Mouse (Mus musculus): ENCODE data around the gene Parp12. TPM values are rescaled to one million over a fixed set of nuclear protein-coding genes. Genes with fewer than 3 reads are reported as not detected.

Gene Parp12
- total RNA-seq (2014; rRNA removed) (6.4 and 8.1 TPM in 2 replicates), polyA plus RNA-seq (2015; fragmentation: Nextera tagmentation; extraction: Ambion mirVana) (2.9 and 3.6 TPM in 2 replicates)

DNA sequence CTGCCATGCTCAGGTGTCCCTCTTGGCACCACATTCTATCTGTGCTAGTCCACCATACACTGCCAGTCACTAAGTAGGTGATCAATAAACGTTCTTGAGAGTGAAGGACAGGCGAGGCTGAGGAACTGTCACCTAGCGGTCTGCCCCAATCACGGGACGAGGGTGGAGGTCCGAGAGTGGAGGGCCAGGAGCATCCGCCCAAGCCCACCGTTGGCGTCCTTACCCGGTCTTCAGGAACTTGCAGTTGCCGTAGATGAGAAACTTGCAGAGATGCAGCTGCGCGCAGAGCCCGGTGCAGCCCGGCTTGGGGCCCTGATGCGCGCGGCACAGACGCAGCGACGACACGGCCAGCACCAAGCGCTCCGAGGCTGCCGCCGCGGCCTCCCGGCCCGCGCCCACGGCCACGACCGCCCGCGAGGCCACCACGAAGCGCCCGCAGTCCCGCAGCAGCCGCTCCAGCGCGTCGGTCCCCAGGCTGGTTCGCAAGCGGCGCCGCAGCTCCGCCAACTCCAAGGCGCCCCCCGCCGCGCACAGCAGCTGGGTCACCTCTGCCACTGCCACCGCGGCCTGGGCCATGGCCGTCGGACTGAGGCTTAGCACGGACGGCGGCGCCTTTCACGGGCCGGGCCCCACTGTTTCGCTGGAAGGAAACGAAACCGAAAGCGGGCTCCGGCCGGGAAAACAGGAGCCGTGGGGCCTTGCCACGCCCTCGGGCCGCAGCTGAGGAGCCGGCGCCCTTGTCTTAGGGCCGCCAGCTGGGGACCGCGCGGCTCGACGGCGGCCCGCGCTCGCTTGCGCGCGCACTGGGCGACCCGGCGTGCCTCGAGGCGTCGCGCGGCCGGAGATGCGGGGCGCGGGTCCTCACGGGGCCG lies at the start of gene Parp12:
TSS of gene Parp12 (minus strand) at position 766 of the 872 bp plus-strand sequence.
- Histone ChIP-seq H3K4me1 (ENCODE audit: insufficient read depth) (no peaks in the 10 kb centered on the region), H3K27me3 (ENCODE audit: insufficient read depth, low read length) (peaks cover 31% of the 10 kb centered on the region), H3K9ac (peak within 1 kb of the TSS; percentile 62), H3K9me3 (ENCODE audit: low read length) (no peaks in the 10 kb centered on the region), H3K27ac (ENCODE audit: low read depth, low read length) (no peak within 1 kb of the TSS), H3K4me3 (ENCODE audit: low read depth, low read length) (peak within 1 kb of the TSS; percentile 65), H3K4me2 (ENCODE audit: low read depth) (peak within 1 kb of the TSS; percentile 68), H3K36me3 (ENCODE audit: insufficient read depth) (no peaks in the 10 kb centered on the region)
- ATAC-seq = peak; percentile 83
- no peak for TF ChIP-seq CTCF (IDR thresholded peaks at IDR 0.05; ENCODE audit: low read depth)
- 2% methylated on average over 94 of the region's 101 CpGs for WGBS
- peak; percentile 58 for DNase-seq

DNA sequence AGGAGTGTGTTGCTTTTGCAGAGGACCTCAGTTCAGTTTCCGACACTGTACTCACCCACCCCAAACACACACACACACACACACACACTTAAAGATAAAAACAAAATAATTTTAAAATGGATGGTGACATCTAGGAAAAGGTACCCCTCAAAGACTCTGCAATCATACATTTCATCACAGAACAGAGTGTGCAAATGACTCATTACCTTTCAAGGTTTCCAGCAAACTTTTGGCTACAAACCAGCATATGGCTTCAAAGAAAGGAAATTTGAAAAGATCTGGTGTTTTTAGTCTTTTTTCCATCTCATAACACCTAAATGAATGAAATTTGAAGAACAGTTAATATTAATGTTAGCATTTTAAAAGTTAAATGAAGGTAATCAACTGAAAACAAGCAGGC lies 46.7 kb upstream of the Parp12 start:
- H3K4me1 ChIP-seq (ENCODE audit: insufficient read depth) = no peaks in the 10 kb centered on the region
- WGBS = 100% methylated on average over 1 of the region's 1 CpGs
- no peaks in the 10 kb centered on the region for H3K9me3 ChIP-seq (ENCODE audit: low read length)
- peaks cover 6% of the 10 kb centered on the region; the same call in 1 of the 2 replicates for H3K36me3 ChIP-seq (ENCODE audit: insufficient read depth)
- no peaks in the 10 kb centered on the region for H3K27me3 ChIP-seq (ENCODE audit: insufficient read depth, low read length)
- no peak overlapping the region for H3K4me2 ChIP-seq (ENCODE audit: low read depth)
- DNase-seq (no peak), ATAC-seq (no peak)
- no peak overlapping the region for H3K4me3 ChIP-seq (ENCODE audit: low read depth, low read length)
- no peak overlapping the region for H3K27ac ChIP-seq (ENCODE audit: low read depth, low read length)
- no peak overlapping the region for H3K9ac ChIP-seq
- no peak for TF ChIP-seq CTCF (IDR thresholded peaks at IDR 0.05; ENCODE audit: low read depth)

DNA sequence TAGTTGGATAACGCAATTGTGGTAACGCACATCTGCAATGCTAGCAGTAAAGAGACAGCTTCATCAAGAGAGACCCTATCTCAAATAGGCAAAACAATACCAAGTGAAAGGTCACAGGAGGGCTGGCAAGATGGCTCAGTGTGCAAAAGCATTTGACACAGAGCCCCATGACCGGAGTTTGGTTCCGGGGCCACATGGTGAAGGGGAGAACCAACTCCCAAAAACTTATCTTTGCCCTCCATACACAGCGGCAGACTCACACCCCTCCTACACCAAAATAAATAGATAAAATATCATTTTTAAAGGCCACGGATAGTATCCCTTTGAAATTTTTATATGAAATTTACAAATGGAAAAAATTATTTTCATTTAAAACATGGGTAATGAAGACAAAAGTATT lies 43.8 kb upstream of the Parp12 start:
- H3K4me2 ChIP-seq (ENCODE audit: low read depth) = no peak overlapping the region
- H3K36me3 ChIP-seq (ENCODE audit: insufficient read depth) = peaks cover 6% of the 10 kb centered on the region; the same call in 1 of the 2 replicates
- H3K27me3 ChIP-seq (ENCODE audit: insufficient read depth, low read length) = no peaks in the 10 kb centered on the region
- ATAC-seq (no peak), DNase-seq (no peak)
- H3K4me1 ChIP-seq (ENCODE audit: insufficient read depth) = no peaks in the 10 kb centered on the region
- no peaks in the 10 kb centered on the region for H3K9me3 ChIP-seq (ENCODE audit: low read length)
- WGBS = 95% methylated on average over 6 of the region's 6 CpGs
- H3K27ac ChIP-seq (ENCODE audit: low read depth, low read length) = no peak overlapping the region
- H3K9ac ChIP-seq = no peak overlapping the region
- no peak overlapping the region for H3K4me3 ChIP-seq (ENCODE audit: low read depth, low read length)
- TF ChIP-seq CTCF (IDR thresholded peaks at IDR 0.05; ENCODE audit: low read depth) = no peak

DNA sequence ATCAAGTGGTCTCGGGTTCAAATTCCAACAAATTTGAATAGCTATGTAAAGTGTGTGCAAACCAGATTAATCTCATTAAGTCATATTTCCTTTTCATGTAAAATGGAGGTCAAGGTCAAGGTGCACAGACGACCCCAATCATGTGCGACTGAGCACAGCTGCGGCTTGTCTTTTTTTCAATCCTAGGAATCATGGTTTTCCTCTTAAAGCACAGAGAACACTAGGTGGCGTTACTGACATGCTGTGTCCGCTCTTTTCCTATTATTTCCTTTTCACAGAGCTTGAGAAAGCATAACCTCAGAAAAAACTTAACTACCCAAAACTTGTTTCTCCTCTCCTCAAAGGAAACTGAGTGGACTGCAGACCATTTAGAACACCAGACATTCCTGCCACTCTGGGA lies 27.9 kb upstream of the Parp12 start:
- no peaks in the 10 kb centered on the region for H3K27me3 ChIP-seq (ENCODE audit: insufficient read depth, low read length)
- H3K9me3 ChIP-seq (ENCODE audit: low read length) = no peaks in the 10 kb centered on the region
- H3K9ac ChIP-seq = no peak overlapping the region
- no peak overlapping the region for H3K4me3 ChIP-seq (ENCODE audit: low read depth, low read length)
- peaks cover 44% of the 10 kb centered on the region for H3K36me3 ChIP-seq (ENCODE audit: insufficient read depth)
- ATAC-seq (no peak), DNase-seq (peak; percentile 53)
- no peaks in the 10 kb centered on the region for H3K4me1 ChIP-seq (ENCODE audit: insufficient read depth)
- H3K4me2 ChIP-seq (ENCODE audit: low read depth) = no peak overlapping the region
- WGBS = 55% methylated on average over 6 of the region's 6 CpGs
- peak; percentile 67 for TF ChIP-seq CTCF (IDR thresholded peaks at IDR 0.05; ENCODE audit: low read depth)
- no peak overlapping the region for H3K27ac ChIP-seq (ENCODE audit: low read depth, low read length)

DNA sequence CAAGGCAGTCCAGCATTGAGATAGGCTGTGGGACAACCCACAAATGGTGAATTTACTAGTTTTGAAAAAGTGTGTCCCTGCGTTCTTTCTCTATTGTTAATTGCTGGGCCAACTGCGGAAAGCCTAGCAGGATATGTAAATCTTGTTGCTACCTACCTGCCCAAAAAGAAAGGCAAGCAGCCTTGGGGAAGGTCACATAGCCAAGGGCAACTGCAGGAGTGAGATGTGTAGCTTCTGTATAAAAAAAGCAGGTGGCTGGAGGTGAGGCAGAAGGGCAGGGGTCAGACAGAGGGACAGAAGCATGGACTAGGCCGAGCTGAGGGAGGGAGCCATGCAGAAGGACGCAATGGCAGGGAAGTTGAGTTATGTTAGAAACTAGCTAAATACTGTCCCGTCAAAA lies 14.4 kb upstream of the Parp12 start:
- Histone ChIP-seq H3K9ac (no peak overlapping the region), H3K9me3 (ENCODE audit: low read length) (no peaks in the 10 kb centered on the region), H3K27ac (ENCODE audit: low read depth, low read length) (no peak overlapping the region), H3K36me3 (ENCODE audit: insufficient read depth) (peaks cover 16% of the 10 kb centered on the region), H3K4me3 (ENCODE audit: low read depth, low read length) (no peak overlapping the region), H3K27me3 (ENCODE audit: insufficient read depth, low read length) (no peaks in the 10 kb centered on the region), H3K4me2 (ENCODE audit: low read depth) (no peak overlapping the region), H3K4me1 (ENCODE audit: insufficient read depth) (no peaks in the 10 kb centered on the region)
- TF ChIP-seq CTCF (IDR thresholded peaks at IDR 0.05; ENCODE audit: low read depth) = no peak
- ATAC-seq (no peak), DNase-seq (no peak)
- 68% methylated on average over 5 of the region's 5 CpGs for WGBS

DNA sequence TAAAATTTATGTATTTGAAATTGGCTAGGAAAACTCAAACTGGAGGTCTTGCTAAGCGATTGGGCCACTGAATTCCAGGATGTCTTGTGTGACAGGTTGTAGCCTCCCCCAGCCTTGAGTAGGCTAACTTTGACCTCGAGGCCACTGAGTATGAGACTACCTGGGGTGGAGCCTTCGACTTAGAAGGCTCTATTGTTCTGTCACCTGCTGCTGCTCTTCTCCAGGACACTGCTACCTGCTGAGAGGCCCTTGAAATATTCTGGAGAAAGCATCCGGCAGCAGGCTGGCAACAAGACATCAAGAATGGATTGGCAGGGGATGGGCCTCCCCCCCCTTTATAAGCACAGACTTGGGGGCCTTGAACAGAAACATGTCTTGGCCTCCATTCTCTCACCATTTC lies 13.3 kb upstream of the Parp12 start:
- no peak overlapping the region for H3K27ac ChIP-seq (ENCODE audit: low read depth, low read length)
- WGBS = 41% methylated on average over 4 of the region's 4 CpGs
- H3K4me1 ChIP-seq (ENCODE audit: insufficient read depth) = no peaks in the 10 kb centered on the region
- H3K27me3 ChIP-seq (ENCODE audit: insufficient read depth, low read length) = no peaks in the 10 kb centered on the region
- H3K4me3 ChIP-seq (ENCODE audit: low read depth, low read length) = no peak overlapping the region
- no peak for ATAC-seq
- H3K36me3 ChIP-seq (ENCODE audit: insufficient read depth) = peaks cover 16% of the 10 kb centered on the region
- no peak overlapping the region for H3K9ac ChIP-seq
- DNase-seq = no peak
- no peaks in the 10 kb centered on the region for H3K9me3 ChIP-seq (ENCODE audit: low read length)
- TF ChIP-seq CTCF (IDR thresholded peaks at IDR 0.05; ENCODE audit: low read depth) = no peak
- H3K4me2 ChIP-seq (ENCODE audit: low read depth) = no peak overlapping the region

DNA sequence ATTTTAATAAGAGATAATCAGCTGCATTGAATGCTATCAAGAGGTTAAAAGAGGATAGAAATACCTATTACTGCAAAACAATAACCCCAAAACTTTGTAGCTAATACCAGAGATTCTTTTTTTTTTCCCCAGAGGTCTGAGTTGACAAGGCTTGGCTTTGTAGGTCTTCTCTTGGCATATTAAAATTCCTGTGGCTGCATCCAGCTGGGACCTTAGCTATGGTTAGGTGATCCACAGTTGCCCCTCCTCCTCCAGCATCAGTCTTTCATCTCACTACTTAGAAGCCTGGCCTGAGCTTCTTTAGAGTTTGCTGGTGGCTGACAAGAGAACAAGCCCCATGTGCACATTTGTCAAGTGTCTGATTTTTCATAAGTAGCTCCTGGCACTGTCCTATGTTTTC lies 6.6 kb upstream of the Parp12 start:
- H3K4me3 ChIP-seq (ENCODE audit: low read depth, low read length) = no peak overlapping the region
- ATAC-seq = no peak

More for the DNA sequence above, 6.6 kb upstream of the Parp12 start:
- TF ChIP-seq CTCF (IDR thresholded peaks at IDR 0.05; ENCODE audit: low read depth) = no peak
- Histone ChIP-seq H3K4me1 (ENCODE audit: insufficient read depth) (no peaks in the 10 kb centered on the region), H3K9ac (no peak overlapping the region), H3K36me3 (ENCODE audit: insufficient read depth) (no peaks in the 10 kb centered on the region), H3K27me3 (ENCODE audit: insufficient read depth, low read length) (peaks cover 5% of the 10 kb centered on the region; the same call in 1 of the 2 replicates), H3K27ac (ENCODE audit: low read depth, low read length) (no peak overlapping the region), H3K4me2 (ENCODE audit: low read depth) (no peak overlapping the region), H3K9me3 (ENCODE audit: low read length) (no peaks in the 10 kb centered on the region)
- DNase-seq = no peak

Measured in forebrain, postnatal 0 days (tissue).